Mouse (Mus musculus) limb, embryonic 14.5 days (tissue): Measurements from ENCODE around the gene Snrpg. TPM values are rescaled to one million over a fixed set of nuclear protein-coding genes. Genes with fewer than 3 reads are reported as not detected.

Experiments used
- ATAC-seq: fragments of 200-750 bp; cut with Nextera tagmentation; 2 replicates; pipeline ENCODE4 v1.8.0; 2017; ENCODE audit warnings: low read depth, moderate number of reproducible peaks, moderate TSS enrichment; ENCODE audit not compliant: low FRiP score
- DNase-seq: peaks from one replicate; pipeline ENCODE4 v3.0.0-alpha.2; 2015; ENCODE audit warnings: low spot score
- H3K27ac ChIP-seq: fragments of 300-500 bp; sonication (generic); replicated peaks from 2 replicates; pipeline ENCODE4 v1.5.1; 2014; ENCODE audit warnings: low read depth, mild to moderate bottlenecking, low read length, moderate library complexity, mixed read lengths
- H3K27me3 ChIP-seq: fragments of 300-500 bp; sonication (generic); 2 replicates; pipeline ENCODE4 v1.6.1; 2014; ENCODE audit warnings: low read length, mixed read lengths; ENCODE audit not compliant: control insufficient read depth, insufficient read depth
- H3K36me3 ChIP-seq: fragments of 300-500 bp; sonication (generic); 2 replicates; pipeline ENCODE4 v1.6.1; 2014; ENCODE audit warnings: mild to moderate bottlenecking, low read length, moderate library complexity, mixed read lengths; ENCODE audit not compliant: control insufficient read depth, insufficient read depth
- H3K4me1 ChIP-seq: fragments of 300-500 bp; sonication (generic); 2 replicates; pipeline ENCODE4 v1.6.1; 2014; ENCODE audit warnings: antibody characterized with exemption, low read length, mixed read lengths; ENCODE audit not compliant: control insufficient read depth, insufficient read depth
- H3K4me2 ChIP-seq: fragments of 300-500 bp; sonication (generic); replicated peaks from 2 replicates; pipeline ENCODE4 v1.6.1; 2014; ENCODE audit warnings: low read depth, mild to moderate bottlenecking, low read length, moderate library complexity; ENCODE audit not compliant: severe bottlenecking
- H3K4me3 ChIP-seq: fragments of 300-500 bp; sonication (generic); replicated peaks from 2 replicates; pipeline ENCODE4 v1.5.1; 2014; ENCODE audit warnings: low read length
- H3K9ac ChIP-seq: fragments of 300-500 bp; sonication (generic); 2 replicates; pipeline ENCODE4 v1.6.1; 2014; ENCODE audit warnings: mild to moderate bottlenecking, low read depth, low read length, moderate library complexity; ENCODE audit not compliant: severe bottlenecking
- H3K9me3 ChIP-seq: fragments of 300-500 bp; sonication (generic); 2 replicates; pipeline ENCODE4 v1.6.1; 2016; ENCODE audit warnings: low read length; ENCODE audit not compliant: control insufficient read depth
- POLR2A ChIP-seq: fragments of 200-500 bp; IDR thresholded peaks from 2 replicates; pipeline ENCODE4 v1.8.0; 2012; ENCODE audit warnings: inconsistent platforms, mild to moderate bottlenecking, moderate library complexity, borderline replicate concordance; ENCODE audit not compliant: insufficient read depth, insufficient read length; ENCODE audit errors: extremely low read depth
- WGBS: fragments of 180-500 bp; shearing (Covaris S2); extraction: QIAGEN DNeasy Blood & Tissue Kit; methylation state at CpG from one replicate; pipeline ENCODE4 v1.1.7; 2014; 5-methylcytosine and 5-hydroxymethylcytosine counted together
- polyA plus RNA-seq, 2 experiments: library from polyadenylated mRNA; depleted of rRNA in 1 of 2; stranded (reverse) in 1 of 2; unstranded in 1 of 2; fragments of >200 nt; fragmentation: Nextera tagmentation in 1 of 2; extraction: Ambion mirVana in 1 of 2; gene quantifications; 2 replicates each; pipeline versions ENCODE4 v1.2.1 to v1.2.3; 2012 to 2014

Snrpg gene
- polyA plus RNA-seq, 2 experiments: 632 to 684 TPM

GRCm38 (mm10) chr6:86394078-86394720 is 23.1 kb downstream of the Snrpg start:
- Histone ChIP-seq H3K9ac (no peak overlapping the region), H3K4me3 (no peak overlapping the region), H3K27me3 (no peaks in the 10 kb centered on the region), H3K4me1 (peaks cover 18% of the 10 kb centered on the region), H3K9me3 (no peaks in the 10 kb centered on the region), H3K4me2 (no peak overlapping the region), H3K27ac (no peak overlapping the region), H3K36me3 (peaks cover 47% of the 10 kb centered on the region)
- no peak for TF ChIP-seq POLR2A
- ATAC-seq: no peak
- 87% methylated on average over 17 of the region's 17 CpGs for WGBS
- no peak for DNase-seq

DNA sequence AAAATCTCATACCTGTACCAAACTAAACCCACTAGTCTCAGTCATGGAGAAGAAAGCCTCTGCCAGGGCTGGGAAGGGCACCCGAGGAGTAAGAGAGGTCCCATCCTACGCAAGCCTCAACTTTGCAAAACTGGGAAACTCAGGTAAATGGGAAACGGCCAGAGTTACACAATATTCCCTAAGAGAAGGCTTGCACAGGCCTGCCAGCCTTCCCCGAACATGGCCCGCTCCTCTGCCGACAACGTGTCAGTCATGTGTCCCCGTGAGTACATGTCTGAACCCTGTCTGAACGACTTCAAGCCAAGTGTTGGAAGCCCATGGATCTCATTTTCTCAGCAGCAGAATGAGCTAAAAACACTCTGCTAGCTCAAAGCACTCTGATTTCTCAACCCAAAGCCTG is 23.9 kb downstream of the Snrpg start:
- ATAC-seq (no peak), DNase-seq (no peak)
- Histone ChIP-seq H3K36me3 (peaks cover 38% of the 10 kb centered on the region), H3K27me3 (no peaks in the 10 kb centered on the region), H3K4me3 (no peak overlapping the region), H3K4me2 (peak overlapping the region; percentile 76; the same call in 1 of the 2 replicates), H3K4me1 (peaks cover 18% of the 10 kb centered on the region), H3K9ac (peak overlapping the region; percentile 81; the same call in 1 of the 2 replicates), H3K9me3 (no peaks in the 10 kb centered on the region), H3K27ac (no peak overlapping the region)
- 78% methylated on average over 9 of the region's 9 CpGs for WGBS
- no peak for TF ChIP-seq POLR2A

- Histone ChIP-seq H3K9me3 (no peaks in the 10 kb centered on the region), H3K4me2 (peak overlapping the region; percentile 76), H3K4me3 (peak overlapping the region; percentile 88), H3K27ac (no peak overlapping the region), H3K4me1 (peaks cover 20% of the 10 kb centered on the region), H3K27me3 (no peaks in the 10 kb centered on the region), H3K9ac (peak overlapping the region; percentile 81), H3K36me3 (peaks cover 29% of the 10 kb centered on the region)
- TF ChIP-seq POLR2A: no peak
- no peak for DNase-seq
- 35% methylated on average over 10 of the region's 10 CpGs for WGBS
- ATAC-seq: no peak
These were observed 24.9 kb downstream of the Snrpg start for GRCm38 (mm10) chr6:86395969-86396368.

- Histone ChIP-seq H3K9ac (peak within 1 kb of the TSS; percentile 81), H3K4me3 (peak within 1 kb of the TSS; percentile 88), H3K9me3 (no peaks in the 10 kb centered on the region), H3K4me1 (peaks cover 20% of the 10 kb centered on the region), H3K27ac (peak within 1 kb of the TSS; percentile 84), H3K36me3 (peaks cover 21% of the 10 kb centered on the region), H3K27me3 (no peaks in the 10 kb centered on the region), H3K4me2 (peak within 1 kb of the TSS; percentile 76)
- DNase-seq (peak; percentile 86), ATAC-seq (peak; percentile 95)
- under 1% methylated on average over 49 of the region's 51 CpGs for WGBS
- peak; percentile 95 for TF ChIP-seq POLR2A
These were observed 25.6 kb downstream of the Snrpg start, which contains the start of gene Pcyox1 for GRCm38 (mm10) chr6:86396581-86397256. Pcyox1 (minus strand) TSS chr6:86397154.

DNA sequence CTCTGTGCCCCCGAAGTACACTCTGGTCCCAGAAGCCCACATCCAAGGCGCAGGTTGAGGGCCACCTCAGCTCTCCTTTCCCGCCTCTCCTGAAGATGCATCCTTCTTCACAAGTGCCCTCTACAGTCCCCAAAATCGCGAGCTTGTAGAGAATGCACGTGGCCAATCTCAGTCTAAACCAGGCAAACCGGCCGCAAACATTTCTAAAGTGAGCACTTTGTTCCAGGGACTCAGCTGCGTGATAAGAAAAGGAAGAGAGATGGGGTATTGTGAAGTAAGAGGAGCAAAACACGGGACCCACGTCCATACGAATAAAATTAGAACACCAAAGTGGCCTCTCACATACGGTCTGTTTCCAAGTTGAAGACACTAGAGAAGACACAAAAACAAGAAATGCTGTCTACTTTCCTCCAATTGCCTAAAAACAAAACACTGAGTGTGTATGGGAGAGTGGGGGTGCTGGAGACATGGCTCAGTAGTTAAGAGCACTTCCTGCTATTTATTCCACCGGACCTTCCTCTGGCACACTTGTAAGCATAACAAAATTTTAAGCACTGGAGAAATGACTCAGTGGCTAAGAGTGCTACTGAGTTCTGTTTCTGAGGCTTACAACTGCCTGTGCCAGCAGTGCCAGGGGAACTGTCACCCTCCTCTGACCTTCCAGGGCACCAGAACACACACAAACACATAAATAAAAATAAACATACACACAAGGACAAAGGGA is 26.3 kb downstream of the Snrpg start:
- Histone ChIP-seq H3K27ac (peak overlapping the region; percentile 84; the same call in 1 of the 2 replicates), H3K9ac (peak overlapping the region; percentile 81), H3K27me3 (no peaks in the 10 kb centered on the region), H3K4me2 (peak overlapping the region; percentile 76), H3K4me1 (peaks cover 20% of the 10 kb centered on the region), H3K9me3 (no peaks in the 10 kb centered on the region), H3K4me3 (peak overlapping the region; percentile 88), H3K36me3 (peaks cover 14% of the 10 kb centered on the region)
- no peak for TF ChIP-seq POLR2A
- 8% methylated on average over 14 of the region's 14 CpGs for WGBS
- ATAC-seq (peak; percentile 34), DNase-seq (no peak)
